Mouse (Mus musculus) heart, embryonic 15.5 days (tissue): Measurements from ENCODE around the gene Ly6g6c. TPM values are rescaled to one million over a fixed set of nuclear protein-coding genes. Genes with fewer than 3 reads are reported as not detected.
A peak's percentile ranks its signal among the peaks of the same experiment; 100 is the strongest.

Source experiments
- ATAC-seq: fragments of 200-750 bp; cut with Nextera tagmentation; replicated peaks from 2 replicates; pipeline ENCODE4 v1.8.0; 2017; ENCODE audit warnings: low read depth, moderate TSS enrichment; ENCODE audit not compliant: insufficient number of reproducible peaks, insufficient read depth, low FRiP score
- H3K27ac ChIP-seq: fragments of 300-500 bp; sonication (generic); 2 replicates; pipeline ENCODE4 v1.5.1; 2015; ENCODE audit warnings: mild to moderate bottlenecking, inconsistent platforms
- H3K27me3 ChIP-seq: fragments of 300-500 bp; sonication (generic); 2 replicates; pipeline ENCODE4 v1.6.1; 2015; ENCODE audit warnings: inconsistent platforms
- H3K36me3 ChIP-seq: fragments of 300-500 bp; sonication (generic); 2 replicates; pipeline ENCODE4 v1.6.1; 2015; ENCODE audit warnings: mild to moderate bottlenecking, inconsistent platforms
- H3K4me1 ChIP-seq: fragments of 300-500 bp; sonication (generic); replicated peaks from 2 replicates; pipeline ENCODE4 v1.6.1; 2015; ENCODE audit warnings: inconsistent platforms
- H3K4me2 ChIP-seq: fragments of 300-500 bp; sonication (generic); 2 replicates; pipeline ENCODE4 v1.6.1; 2015; ENCODE audit warnings: inconsistent platforms, mild to moderate bottlenecking, moderate library complexity
- H3K4me3 ChIP-seq: fragments of 300-500 bp; sonication (generic); 2 replicates; pipeline ENCODE4 v1.5.1; 2015; ENCODE audit warnings: mild to moderate bottlenecking, inconsistent platforms
- H3K9ac ChIP-seq: fragments of 300-500 bp; sonication (generic); 2 replicates; pipeline ENCODE4 v1.6.1; 2015; ENCODE audit warnings: mild to moderate bottlenecking, inconsistent platforms
- H3K9me3 ChIP-seq: fragments of 300-500 bp; sonication (generic); replicated peaks from 2 replicates; pipeline ENCODE4 v1.6.1; 2016; ENCODE audit warnings: inconsistent platforms
- WGBS: fragments of 180-500 bp; shearing (Covaris S2); methylation state at CpG from one replicate; pipeline ENCODE4 v1.1.7; 2015; ENCODE audit warnings: mixed read lengths; 5-methylcytosine and 5-hydroxymethylcytosine counted together
- polyA plus RNA-seq: library from polyadenylated mRNA; unstranded; fragments of >200 nt; fragmentation: Nextera tagmentation; extraction: Ambion mirVana; gene quantifications from 2 replicates; pipeline ENCODE4 v1.2.1, GENCODE M21; 2015

Ly6g6c gene
- polyA plus RNA-seq, 1 experiment from 2014 or later = not detected

- no peak overlapping the region for H3K27ac ChIP-seq
- no peak for ATAC-seq
- no peaks in the 10 kb centered on the region for H3K36me3 ChIP-seq
- WGBS = 47% methylated on average over 17 of the region's 17 CpGs
- peaks cover 20% of the 10 kb centered on the region for H3K4me1 ChIP-seq
- H3K9ac ChIP-seq = no peak overlapping the region
- H3K9me3 ChIP-seq = no peaks in the 10 kb centered on the region
- H3K27me3 ChIP-seq = peaks cover 2% of the 10 kb centered on the region; the same call in 1 of the 2 replicates
- H3K4me2 ChIP-seq = no peak overlapping the region
- no peak overlapping the region for H3K4me3 ChIP-seq
These were observed 8.9 kb downstream of the Ly6g6c start for GRCm38 (mm10) chr17:35074097-35074496.

GRCm38 (mm10) chr17:35076507-35077176 lies 11.5 kb downstream of the Ly6g6c start, which contains the start of gene Ly6g6e:
Ly6g6e (plus strand) TSS chr17:35076902.
- no peak for ATAC-seq
- peaks cover 26% of the 10 kb centered on the region for H3K4me1 ChIP-seq
- 33% methylated on average over 10 of the region's 10 CpGs for WGBS

GRCm38 (mm10) chr17:35077285-35077684 lies 12.1 kb downstream of the Ly6g6c start:
- Histone ChIP-seq H3K4me1 (peaks cover 26% of the 10 kb centered on the region), H3K4me2 (peak overlapping the region; percentile 59), H3K9ac (peak overlapping the region; percentile 14; the same call in 1 of the 2 replicates), H3K9me3 (no peaks in the 10 kb centered on the region), H3K27me3 (peaks cover 4% of the 10 kb centered on the region; the same call in 1 of the 2 replicates), H3K27ac (peak overlapping the region; percentile 10; the same call in 1 of the 2 replicates), H3K36me3 (no peaks in the 10 kb centered on the region), H3K4me3 (peak overlapping the region; percentile 37)
- 41% methylated on average over 2 of the region's 2 CpGs for WGBS
- ATAC-seq = no peak

More at GRCm38 (mm10) chr17:35076507-35077176, 11.5 kb downstream of the Ly6g6c start, which contains the start of gene Ly6g6e:
- peak within 1 kb of the TSS; percentile 37 for H3K4me3 ChIP-seq
- no peaks in the 10 kb centered on the region for H3K9me3 ChIP-seq
- H3K27me3 ChIP-seq = peaks cover 4% of the 10 kb centered on the region; the same call in 1 of the 2 replicates
- H3K9ac ChIP-seq = peak within 1 kb of the TSS; percentile 42
- no peaks in the 10 kb centered on the region for H3K36me3 ChIP-seq
- peak within 1 kb of the TSS; percentile 59 for H3K4me2 ChIP-seq
- H3K27ac ChIP-seq = peak within 1 kb of the TSS; percentile 10; the same call in 1 of the 2 replicates

GRCm38 (mm10) chr17:35077786-35078233 lies 12.6 kb downstream of the Ly6g6c start, which contains the start of gene Ly6g6d:
Ly6g6d (minus strand) TSS chr17:35078065.
- Histone ChIP-seq H3K9me3 (no peaks in the 10 kb centered on the region), H3K9ac (peak within 1 kb of the TSS; percentile 42), H3K4me2 (peak within 1 kb of the TSS; percentile 59), H3K27ac (peak within 1 kb of the TSS; percentile 10; the same call in 1 of the 2 replicates), H3K4me1 (peaks cover 26% of the 10 kb centered on the region), H3K36me3 (no peaks in the 10 kb centered on the region), H3K4me3 (peak within 1 kb of the TSS; percentile 37), H3K27me3 (peaks cover 4% of the 10 kb centered on the region; the same call in 1 of the 2 replicates)
- peak; percentile 43; the same call in 1 of the 2 replicates for ATAC-seq
- WGBS = 12% methylated on average over 14 of the region's 14 CpGs

GRCm38 (mm10) chr17:35079778-35080177 lies 14.6 kb downstream of the Ly6g6c start:
- H3K36me3 ChIP-seq = no peaks in the 10 kb centered on the region
- peak overlapping the region; percentile 52 for H3K4me2 ChIP-seq
- ATAC-seq = no peak; the same call in 1 of the 2 replicates
- 17% methylated on average over 9 of the region's 9 CpGs for WGBS
- no peak overlapping the region for H3K9ac ChIP-seq
- 0 out of 2 replicates have a peak, but pooled peaks cover 4% of the 10 kb centered on the region for H3K27me3 ChIP-seq
- 0 out of 2 replicates have a peak overlapping the region, but pooled peaks have one; percentile 8 for H3K27ac ChIP-seq
- H3K9me3 ChIP-seq = no peaks in the 10 kb centered on the region
- no peak overlapping the region for H3K4me3 ChIP-seq
- peaks cover 26% of the 10 kb centered on the region for H3K4me1 ChIP-seq

GRCm38 (mm10) chr17:35080248-35080647 lies 15.1 kb downstream of the Ly6g6c start:
- 35% methylated on average over 6 of the region's 6 CpGs for WGBS
- no peak overlapping the region for H3K9ac ChIP-seq
- no peak overlapping the region for H3K4me3 ChIP-seq
- no peaks in the 10 kb centered on the region for H3K36me3 ChIP-seq
- H3K9me3 ChIP-seq = no peaks in the 10 kb centered on the region
- 0 out of 2 replicates have a peak, but pooled peaks cover 4% of the 10 kb centered on the region for H3K27me3 ChIP-seq
- H3K4me2 ChIP-seq = peak overlapping the region; percentile 52
- peaks cover 26% of the 10 kb centered on the region for H3K4me1 ChIP-seq
- 0 out of 2 replicates have a peak overlapping the region, but pooled peaks have one; percentile 8 for H3K27ac ChIP-seq
- no peak for ATAC-seq

- WGBS = 82% methylated on average over 4 of the region's 4 CpGs
- Histone ChIP-seq H3K4me1 (peaks cover 26% of the 10 kb centered on the region), H3K4me2 (no peak overlapping the region), H3K27me3 (0 out of 2 replicates have a peak, but pooled peaks cover 4% of the 10 kb centered on the region), H3K27ac (no peak overlapping the region), H3K36me3 (no peaks in the 10 kb centered on the region), H3K4me3 (no peak overlapping the region), H3K9me3 (no peaks in the 10 kb centered on the region), H3K9ac (no peak overlapping the region)
- no peak for ATAC-seq
These were observed 15.5 kb downstream of the Ly6g6c start for GRCm38 (mm10) chr17:35080710-35081109.

- 76% methylated on average over 16 of the region's 16 CpGs for WGBS
- H3K9ac ChIP-seq = no peak overlapping the region
These were observed 17.8 kb downstream of the Ly6g6c start for GRCm38 (mm10) chr17:35082841-35083576.

GRCm38 (mm10) chr17:35083929-35084497 lies 18.8 kb downstream of the Ly6g6c start:
- no peak for ATAC-seq
- peaks cover 10% of the 10 kb centered on the region for H3K4me1 ChIP-seq
- no peaks in the 10 kb centered on the region for H3K9me3 ChIP-seq
- no peaks in the 10 kb centered on the region for H3K36me3 ChIP-seq
- 0 out of 2 replicates have a peak, but pooled peaks cover 4% of the 10 kb centered on the region for H3K27me3 ChIP-seq
- H3K9ac ChIP-seq = no peak overlapping the region
- 55% methylated on average over 3 of the region's 3 CpGs for WGBS
- H3K4me2 ChIP-seq = no peak overlapping the region
- H3K4me3 ChIP-seq = no peak overlapping the region
- no peak overlapping the region for H3K27ac ChIP-seq

More at GRCm38 (mm10) chr17:35082841-35083576, 17.8 kb downstream of the Ly6g6c start:
- Histone ChIP-seq H3K27me3 (0 out of 2 replicates have a peak, but pooled peaks cover 4% of the 10 kb centered on the region), H3K9me3 (no peaks in the 10 kb centered on the region), H3K4me1 (peaks cover 12% of the 10 kb centered on the region), H3K27ac (no peak overlapping the region), H3K4me3 (no peak overlapping the region), H3K4me2 (no peak overlapping the region), H3K36me3 (no peaks in the 10 kb centered on the region)
- ATAC-seq = no peak

- 50% methylated on average over 7 of the region's 7 CpGs for WGBS
- ATAC-seq = no peak
- no peak within 1 kb of the TSS for H3K4me3 ChIP-seq
- 0 out of 2 replicates have a peak, but pooled peaks cover 4% of the 10 kb centered on the region for H3K27me3 ChIP-seq
- no peak within 1 kb of the TSS for H3K4me2 ChIP-seq
- no peaks in the 10 kb centered on the region for H3K36me3 ChIP-seq
- H3K4me1 ChIP-seq = peaks cover 6% of the 10 kb centered on the region
- H3K9me3 ChIP-seq = no peaks in the 10 kb centered on the region
- no peak within 1 kb of the TSS for H3K9ac ChIP-seq
- H3K27ac ChIP-seq = no peak within 1 kb of the TSS
These were observed 20.1 kb downstream of the Ly6g6c start, which contains the start of gene Ly6g6f for GRCm38 (mm10) chr17:35085208-35085865. Ly6g6f (minus strand) TSS chr17:35085610.
